9 mouse cellular contexts compared by ENCODE assay signal in the genomic region with DNA sequence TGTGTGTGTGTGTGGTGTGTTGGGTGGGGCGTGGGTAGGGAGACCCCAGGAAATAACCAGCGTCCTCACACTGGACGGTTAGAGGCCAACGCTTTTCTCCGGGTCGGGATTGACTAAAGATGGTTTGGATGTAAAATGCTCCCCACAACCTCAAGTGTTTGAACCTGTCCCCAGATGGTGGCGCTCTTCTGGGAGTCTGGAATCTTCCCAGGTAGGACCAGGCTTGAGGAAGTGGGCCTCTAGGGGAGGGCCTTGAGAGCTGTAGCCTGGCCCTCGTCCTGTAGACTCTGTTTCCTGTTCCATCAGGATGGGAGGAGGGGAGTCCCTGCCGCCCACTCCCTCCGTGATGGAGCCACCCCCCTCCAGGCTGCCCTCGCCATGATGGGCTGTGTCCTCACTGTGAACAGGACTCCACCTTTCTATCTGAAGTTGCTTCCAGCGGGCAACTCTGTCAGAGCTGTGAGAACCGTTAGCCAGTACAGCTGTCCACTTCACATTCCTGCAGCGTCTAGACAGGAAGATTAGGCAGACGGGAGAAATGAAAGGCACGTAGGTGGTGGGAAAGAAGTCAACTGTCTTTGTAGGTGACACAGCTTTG.
DNase-seq lines count a peak whose midpoint lies in the region; ATAC-seq lines count a peak whose summit lies in the region.
"Had no signal": no experiment of that assay in that cellular context is flagged by ENCODE, and none has a peak within 500 bp of the region (broad histone marks: within the 10 kb centered on the region; RNA-seq: fewer than 3 reads in every experiment).

No protein-coding gene starts in this region.

- 49% methylated on average over 16 of the region's 16 CpGs for WGBS in kidney, embryonic 16.5 days
- 37% methylated on average over 16 of the region's 16 CpGs for WGBS in heart, embryonic 13.5 days
- 47% methylated on average over 16 of the region's 16 CpGs for WGBS in liver, embryonic 12.5 days (ENCODE audit: insufficient replicate concordance)
- WGBS in hindbrain, embryonic 12.5 days: 61% methylated on average over 16 of the region's 16 CpGs

- H3K4me2 ChIP-seq in kidney, embryonic 16.5 days (replicated peaks; ENCODE audit: low read depth, low read length): no peak overlapping the region
- H3K4me2 ChIP-seq in heart, embryonic 13.5 days: peak overlapping the region; percentile 55
- H3K4me2 ChIP-seq in liver, embryonic 12.5 days: peak overlapping the region; percentile 17; the same call in 1 of the 2 replicates
- H3K4me2 ChIP-seq in hindbrain, embryonic 12.5 days (replicated peaks): no peak overlapping the region

- H3K27me3 ChIP-seq in kidney, embryonic 16.5 days (ENCODE audit: insufficient read depth, low read length): no peaks in the 10 kb centered on the region
- H3K27me3 ChIP-seq in heart, embryonic 13.5 days (replicated peaks): no peaks in the 10 kb centered on the region
- 0 out of 2 replicates have a peak, but pooled peaks cover 4% of the 10 kb centered on the region for H3K27me3 ChIP-seq in liver, embryonic 12.5 days (replicated peaks)
- 0 out of 2 replicates have a peak, but pooled peaks cover 2% of the 10 kb centered on the region for H3K27me3 ChIP-seq in hindbrain, embryonic 12.5 days

- no peak overlapping the region for H3K9ac ChIP-seq in kidney, embryonic 16.5 days (replicated peaks; ENCODE audit: low read length)
- H3K9ac ChIP-seq in heart, embryonic 13.5 days: peak overlapping the region; percentile 50
- no peak overlapping the region for H3K9ac ChIP-seq in liver, embryonic 12.5 days
- H3K9ac ChIP-seq in hindbrain, embryonic 12.5 days: no peak overlapping the region

- H3K9me3 ChIP-seq in kidney, embryonic 16.5 days (ENCODE audit: low read length): no peaks in the 10 kb centered on the region
- no peaks in the 10 kb centered on the region for H3K9me3 ChIP-seq in heart, embryonic 13.5 days
- H3K9me3 ChIP-seq in liver, embryonic 12.5 days (replicated peaks): no peaks in the 10 kb centered on the region
- peaks cover 3% of the 10 kb centered on the region; the same call in 1 of the 2 replicates for H3K9me3 ChIP-seq in hindbrain, embryonic 12.5 days (replicated peaks)

- peaks cover 3% of the 10 kb centered on the region; the same call in 1 of the 2 replicates for H3K4me1 ChIP-seq in kidney, embryonic 16.5 days (ENCODE audit: insufficient read depth, low read length)
- peaks cover 27% of the 10 kb centered on the region for H3K4me1 ChIP-seq in heart, embryonic 13.5 days
- peaks cover 7% of the 10 kb centered on the region; the same call in 1 of the 2 replicates for H3K4me1 ChIP-seq in liver, embryonic 12.5 days
- peaks cover 7% of the 10 kb centered on the region; the same call in 1 of the 2 replicates for H3K4me1 ChIP-seq in hindbrain, embryonic 12.5 days

- H3K27ac ChIP-seq in kidney, embryonic 16.5 days (ENCODE audit: low read length): peak overlapping the region; percentile 24; the same call in 1 of the 2 replicates
- H3K27ac ChIP-seq in heart, embryonic 13.5 days (replicated peaks): peak overlapping the region; percentile 88
- H3K27ac ChIP-seq in liver, embryonic 12.5 days: no peak overlapping the region
- no peak overlapping the region for H3K27ac ChIP-seq in hindbrain, embryonic 12.5 days

- no peak for ATAC-seq in kidney, embryonic 16.5 days (ENCODE audit: low FRiP score, low TSS enrichment)
- peak; percentile 22 for ATAC-seq in heart, embryonic 13.5 days (ENCODE audit: extremely low read depth, insufficient number of reproducible peaks, low FRiP score, low TSS enrichment)
- ATAC-seq in liver, embryonic 12.5 days: no peak
- no peak for ATAC-seq in hindbrain, embryonic 12.5 days (ENCODE audit: low FRiP score)

- peak; percentile 32 for DNase-seq in cerebellum, adult 9-10 months
- DNase-seq in cerebellum, adult 8-10 months: no peak
- no peak for DNase-seq in kidney, adult 8-10 months
- DNase-seq in adrenal gland, adult 8-10 months: no peak
- DNase-seq: cerebellum, postnatal 14 days had no signal

- no peaks in the 10 kb centered on the region for H3K36me3 ChIP-seq in kidney, embryonic 16.5 days (ENCODE audit: insufficient read depth, low read length)
- no peaks in the 10 kb centered on the region for H3K36me3 ChIP-seq in heart, embryonic 13.5 days
- H3K36me3 ChIP-seq in liver, embryonic 12.5 days: no peaks in the 10 kb centered on the region
- no peaks in the 10 kb centered on the region for H3K36me3 ChIP-seq in hindbrain, embryonic 12.5 days

- no peak overlapping the region for H3K4me3 ChIP-seq in kidney, embryonic 16.5 days (ENCODE audit: low read length)
- 0 out of 2 replicates have a peak overlapping the region, but pooled peaks have one; percentile 8 for H3K4me3 ChIP-seq in heart, embryonic 13.5 days
- H3K4me3 ChIP-seq in liver, embryonic 12.5 days: no peak overlapping the region
- no peak overlapping the region for H3K4me3 ChIP-seq in hindbrain, embryonic 12.5 days

Comparison
In these comparisons a context has a peak if more than half of its experiments do, and no peak if none do; other contexts are left out.
1. H3K27ac ChIP-seq: peak in kidney, embryonic 16.5 days (single experiment) and heart, embryonic 13.5 days (single experiment); none in liver, embryonic 12.5 days (single experiment) and hindbrain, embryonic 12.5 days (single experiment).
2. H3K4me2 ChIP-seq: peak in heart, embryonic 13.5 days (single experiment) and liver, embryonic 12.5 days (single experiment); none in kidney, embryonic 16.5 days (single experiment) and hindbrain, embryonic 12.5 days (single experiment).